Mouse (Mus musculus) cerebellum, adult 2 months (tissue): ENCODE results near the gene Mettl11b.

Experiments
- CTCF ChIP-seq: fragments of 200-500 bp; IDR thresholded peaks from 2 replicates; pipeline ENCODE4 v1.5.1; 2011; ENCODE audit warnings: low read depth, mild to moderate bottlenecking, control low read depth, low read length, moderate library complexity, borderline replicate concordance; ENCODE audit not compliant: insufficient read depth
- POLR2A ChIP-seq: fragments of 200-500 bp; IDR thresholded peaks from 2 replicates; pipeline ENCODE4 v1.6.1; 2011; ENCODE audit warnings: low read length, control low read depth, borderline replicate concordance; ENCODE audit not compliant: insufficient read depth

- TF ChIP-seq CTCF = no peak
- no peak for TF ChIP-seq POLR2A
Measured at GRCm38 (mm10) chr1:163723913-163724312, 1.1 kb downstream of the Mettl11b start.
